Mouse (Mus musculus): ENCODE results near the gene Acaa1a. TPM values are rescaled to one million over a fixed set of nuclear protein-coding genes. Genes with fewer than 3 reads are reported as not detected.

The Acaa1a gene
- polyA plus RNA-seq, 1 experiment from 2014 or later = 85.6 TPM

DNA sequence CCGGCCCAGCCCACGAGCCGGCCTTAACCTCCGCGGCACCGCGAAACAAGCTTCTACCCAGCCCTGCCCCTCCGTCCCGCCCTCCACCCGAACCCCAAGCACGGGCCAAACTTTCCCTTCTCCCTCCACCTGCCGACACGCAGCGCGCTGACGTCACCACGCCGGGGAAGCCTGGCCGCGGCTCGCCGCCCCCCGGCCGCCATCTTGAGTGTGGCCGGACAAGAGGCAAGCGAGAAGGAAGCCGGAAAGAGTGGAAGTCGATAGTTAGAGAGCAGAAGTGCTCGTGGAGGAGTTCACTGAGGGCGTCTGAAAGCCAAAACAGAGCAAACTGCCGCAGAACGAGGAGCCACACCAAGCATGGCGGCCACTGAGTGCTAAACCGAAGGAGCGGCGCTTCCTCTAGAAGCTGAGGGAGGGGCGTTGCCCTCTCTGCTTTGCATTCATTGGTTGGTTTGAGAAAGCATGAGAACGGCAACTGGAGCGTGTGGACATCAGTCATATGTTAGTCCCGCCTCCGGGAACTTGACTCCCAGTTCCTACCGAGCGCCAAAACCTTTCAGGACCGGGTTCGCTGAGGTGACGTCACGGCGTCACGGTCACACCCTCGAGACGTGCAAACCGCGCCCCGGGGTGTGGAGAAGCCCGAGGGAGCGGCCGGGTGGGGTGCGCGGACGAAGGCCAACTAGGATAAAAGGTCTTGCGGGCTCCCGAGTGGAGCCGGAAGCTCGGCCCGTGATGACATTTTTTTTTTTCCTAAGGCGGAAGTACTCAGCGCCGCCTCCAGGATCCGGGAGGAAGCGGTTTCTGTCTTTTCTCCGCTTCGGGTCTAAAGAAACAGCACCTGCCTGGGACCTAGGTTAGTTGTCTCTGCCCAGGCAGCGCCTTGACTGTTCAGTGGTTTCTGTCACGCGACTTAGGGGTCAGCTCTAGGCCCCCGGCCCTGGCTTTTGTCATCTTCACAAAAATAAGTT is 16.9 kb upstream of the Acaa1a start, which contains the start of gene Oxsr1:
Gene Oxsr1, minus strand, starts transcription at position 139 of the 971 bp plus-strand sequence.
- peaks cover 3% of the 10 kb centered on the region; the same call in 1 of the 2 replicates for H3K36me3 ChIP-seq
- peak within 1 kb of the TSS; percentile 91 for H3K9ac ChIP-seq
- WGBS = under 1% methylated on average over 76 of the region's 76 CpGs
- H3K27ac ChIP-seq (ENCODE audit: poor library complexity, severe bottlenecking) = peak within 1 kb of the TSS; percentile 94
- H3K4me3 ChIP-seq = peak within 1 kb of the TSS; percentile 93
- no peaks in the 10 kb centered on the region for H3K27me3 ChIP-seq (replicated peaks)
- ATAC-seq (ENCODE audit: insufficient number of reproducible peaks, low FRiP score) = peak; percentile 97
- peaks cover 19% of the 10 kb centered on the region for H3K4me1 ChIP-seq (replicated peaks)
- peak within 1 kb of the TSS; percentile 96 for H3K4me2 ChIP-seq
- no peaks in the 10 kb centered on the region for H3K9me3 ChIP-seq (replicated peaks)

DNA sequence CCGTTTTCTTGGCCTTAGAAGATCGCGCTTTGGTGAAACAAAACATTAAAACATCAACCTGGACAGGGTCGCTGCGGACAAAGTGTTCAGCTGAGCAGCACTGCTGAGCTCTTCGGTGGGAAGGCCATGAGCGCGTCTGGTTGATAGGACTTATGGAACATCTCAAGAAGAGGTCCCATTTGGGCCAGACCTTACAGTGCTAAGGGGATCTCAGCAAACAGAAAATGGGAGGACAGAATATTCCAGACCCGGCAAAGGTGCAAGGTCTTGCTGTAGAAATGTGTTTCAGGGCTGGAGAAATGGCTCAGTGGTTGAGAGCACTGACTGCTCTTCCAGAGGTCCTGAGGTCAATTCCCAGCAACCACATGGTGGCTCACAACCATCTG is 16.2 kb upstream of the Acaa1a start:
- H3K27ac ChIP-seq (ENCODE audit: poor library complexity, severe bottlenecking) = peak overlapping the region; percentile 94
- H3K4me2 ChIP-seq = peak overlapping the region; percentile 96
- H3K4me3 ChIP-seq = peak overlapping the region; percentile 93
- no peak for ATAC-seq (ENCODE audit: insufficient number of reproducible peaks, low FRiP score)
- no peaks in the 10 kb centered on the region for H3K9me3 ChIP-seq (replicated peaks)
- H3K4me1 ChIP-seq (replicated peaks) = peaks cover 19% of the 10 kb centered on the region
- 7% methylated on average over 9 of the region's 9 CpGs for WGBS
- H3K27me3 ChIP-seq (replicated peaks) = no peaks in the 10 kb centered on the region
- H3K36me3 ChIP-seq = peaks cover 1% of the 10 kb centered on the region; the same call in 1 of the 2 replicates
- H3K9ac ChIP-seq = peak overlapping the region; percentile 73

DNA sequence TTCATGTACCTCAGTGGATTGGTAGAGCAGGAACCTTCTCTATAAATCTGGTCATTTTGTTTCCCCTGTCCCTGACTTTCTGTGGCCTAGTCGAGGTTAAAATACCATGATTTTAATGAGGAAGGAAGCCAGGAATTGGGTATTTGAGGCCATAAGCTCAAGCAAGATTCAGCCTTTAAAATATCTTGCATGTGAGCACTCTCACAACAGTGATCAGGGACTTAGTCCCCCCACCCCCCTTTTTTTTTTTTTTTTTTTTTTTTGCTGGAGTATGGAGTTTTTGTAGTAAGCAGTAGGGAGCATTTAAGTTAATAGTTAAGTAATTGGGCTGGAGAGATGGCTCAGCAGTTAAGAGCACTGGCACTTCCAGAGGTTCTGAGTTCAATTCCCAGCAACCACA is 15.3 kb upstream of the Acaa1a start:
- Histone ChIP-seq H3K36me3 (no peaks in the 10 kb centered on the region), H3K4me2 (no peak overlapping the region), H3K4me3 (no peak overlapping the region), H3K9ac (no peak overlapping the region), H3K4me1 (replicated peaks) (peaks cover 19% of the 10 kb centered on the region), H3K9me3 (replicated peaks) (no peaks in the 10 kb centered on the region), H3K27me3 (replicated peaks) (no peaks in the 10 kb centered on the region), H3K27ac (ENCODE audit: poor library complexity, severe bottlenecking) (no peak overlapping the region)
- 76% methylated on average over 1 of the region's 1 CpGs for WGBS
- no peak for ATAC-seq (ENCODE audit: insufficient number of reproducible peaks, low FRiP score)

DNA sequence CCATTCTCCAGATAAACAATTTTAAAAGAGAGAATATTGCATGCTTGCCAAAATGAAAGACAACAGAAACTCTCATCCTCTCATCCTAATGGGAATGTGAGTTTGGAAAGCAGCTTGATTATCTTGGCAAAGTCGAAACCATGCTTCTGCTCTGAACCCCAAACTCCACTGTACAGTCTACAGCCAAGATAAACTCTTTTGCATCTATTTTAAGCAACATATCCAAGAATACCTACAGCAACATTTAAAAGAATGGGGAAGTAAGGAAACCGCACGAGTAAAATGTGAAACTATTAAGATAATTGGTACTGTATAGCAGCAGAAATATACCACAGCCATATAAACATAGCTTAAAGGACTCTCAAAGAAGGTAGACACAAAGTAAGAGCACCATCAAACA is 11.0 kb upstream of the Acaa1a start:
- no peaks in the 10 kb centered on the region for H3K36me3 ChIP-seq
- H3K4me1 ChIP-seq (replicated peaks) = no peaks in the 10 kb centered on the region
- no peaks in the 10 kb centered on the region for H3K27me3 ChIP-seq (replicated peaks)
- no peak overlapping the region for H3K4me3 ChIP-seq
- WGBS = 69% methylated on average over 3 of the region's 3 CpGs
- no peak overlapping the region for H3K27ac ChIP-seq (ENCODE audit: poor library complexity, severe bottlenecking)
- ATAC-seq (ENCODE audit: insufficient number of reproducible peaks, low FRiP score) = no peak
- no peak overlapping the region for H3K4me2 ChIP-seq
- H3K9me3 ChIP-seq (replicated peaks) = no peaks in the 10 kb centered on the region
- H3K9ac ChIP-seq = no peak overlapping the region

DNA sequence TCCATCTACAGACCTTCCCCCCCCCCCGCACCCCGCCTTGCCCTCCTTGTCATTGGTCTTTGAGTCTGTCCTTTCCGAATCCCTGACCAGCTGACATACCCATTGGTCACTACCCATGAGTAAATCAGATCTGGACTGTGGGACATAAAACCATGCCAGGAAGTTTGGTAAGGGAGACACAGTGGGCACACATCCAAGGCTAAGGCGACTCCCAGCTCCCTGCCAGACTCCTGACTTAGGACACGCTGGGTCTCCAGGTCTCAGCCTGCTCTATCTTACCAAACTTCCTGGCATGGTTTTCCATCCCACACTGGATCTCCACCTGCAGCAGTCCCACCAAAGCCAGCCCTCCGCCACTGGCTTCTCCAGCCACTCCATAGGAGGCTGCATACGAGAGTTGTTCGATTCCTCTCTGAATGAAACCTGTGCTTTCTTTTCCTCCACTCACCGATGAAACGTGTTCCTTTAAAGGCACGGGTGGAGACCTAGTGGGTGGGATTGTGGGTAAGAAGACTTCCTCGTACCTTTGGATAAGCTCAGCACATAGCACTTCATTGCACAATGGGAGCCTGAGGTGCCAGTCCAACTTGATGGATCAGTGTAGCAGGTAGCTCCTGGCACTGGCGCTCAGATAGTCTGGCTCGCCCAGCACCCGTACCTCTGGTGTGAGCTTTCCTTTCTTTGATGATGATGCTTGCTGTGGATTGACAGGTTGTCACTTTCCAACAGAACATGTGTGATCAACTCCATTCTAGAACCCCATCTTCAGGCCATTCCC is 9.1 kb upstream of the Acaa1a start:
- Histone ChIP-seq H3K4me2 (no peak overlapping the region), H3K27ac (ENCODE audit: poor library complexity, severe bottlenecking) (no peak overlapping the region), H3K4me1 (replicated peaks) (peaks cover 10% of the 10 kb centered on the region; the same call in 1 of the 2 replicates), H3K4me3 (no peak overlapping the region), H3K9ac (no peak overlapping the region), H3K36me3 (no peaks in the 10 kb centered on the region), H3K27me3 (replicated peaks) (no peaks in the 10 kb centered on the region), H3K9me3 (replicated peaks) (no peaks in the 10 kb centered on the region)
- ATAC-seq (ENCODE audit: insufficient number of reproducible peaks, low FRiP score) = no peak
- 81% methylated on average over 15 of the region's 15 CpGs for WGBS

DNA sequence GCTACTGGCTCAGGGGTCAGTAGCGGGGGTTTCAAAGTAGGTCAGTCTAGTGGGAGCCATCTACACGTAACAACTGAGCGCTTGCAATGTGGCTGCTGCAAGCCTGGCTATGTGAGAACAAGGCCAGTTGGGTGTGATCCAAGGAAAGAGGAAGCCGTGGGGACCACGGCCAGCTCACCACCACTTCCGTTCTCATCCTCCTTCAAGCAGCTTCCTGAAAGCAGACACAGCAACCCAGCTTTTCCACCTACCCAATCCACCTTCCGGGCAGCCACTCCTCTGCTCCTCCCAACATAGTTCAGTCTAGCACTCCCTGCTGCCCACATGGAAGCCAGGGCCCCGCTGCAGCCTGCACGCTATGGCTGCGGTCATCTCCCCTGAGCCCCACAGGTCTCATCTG is 5.2 kb upstream of the Acaa1a start:
- Histone ChIP-seq H3K9ac (no peak overlapping the region), H3K4me2 (no peak overlapping the region), H3K27ac (ENCODE audit: poor library complexity, severe bottlenecking) (no peak overlapping the region)

DNA sequence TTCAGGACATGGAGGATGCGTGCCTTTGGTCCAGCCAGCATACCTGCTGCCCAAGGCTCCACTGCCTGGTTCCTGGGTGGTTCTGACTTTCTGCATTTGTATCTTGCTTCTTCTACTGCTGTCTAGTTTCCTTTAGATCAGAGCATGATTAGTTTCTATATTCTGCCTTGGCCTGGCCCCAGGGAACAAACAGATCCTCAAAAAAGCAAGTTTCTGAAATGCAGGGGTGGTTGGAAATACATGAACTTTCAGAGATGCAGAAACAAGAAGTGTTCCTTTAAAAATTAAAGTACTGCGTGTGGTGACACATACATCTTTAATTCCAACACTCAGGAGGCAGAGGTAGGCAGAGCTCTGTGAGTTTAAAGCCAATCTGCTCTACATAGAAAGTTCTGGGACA is 4.6 kb upstream of the Acaa1a start:
- 84% methylated on average over 2 of the region's 2 CpGs for WGBS
- Histone ChIP-seq H3K4me3 (no peak overlapping the region), H3K27me3 (replicated peaks) (no peaks in the 10 kb centered on the region), H3K27ac (ENCODE audit: poor library complexity, severe bottlenecking) (no peak overlapping the region), H3K9me3 (replicated peaks) (no peaks in the 10 kb centered on the region), H3K36me3 (peaks cover 9% of the 10 kb centered on the region; the same call in 1 of the 2 replicates), H3K4me2 (no peak overlapping the region), H3K4me1 (replicated peaks) (peaks cover 10% of the 10 kb centered on the region; the same call in 1 of the 2 replicates), H3K9ac (no peak overlapping the region)
- ATAC-seq (ENCODE audit: insufficient number of reproducible peaks, low FRiP score) = no peak

More for the DNA sequence above, 5.2 kb upstream of the Acaa1a start:
- 43% methylated on average over 10 of the region's 10 CpGs for WGBS
- Histone ChIP-seq H3K9me3 (replicated peaks) (no peaks in the 10 kb centered on the region), H3K36me3 (peaks cover 9% of the 10 kb centered on the region; the same call in 1 of the 2 replicates), H3K4me3 (no peak overlapping the region), H3K4me1 (replicated peaks) (peaks cover 10% of the 10 kb centered on the region; the same call in 1 of the 2 replicates), H3K27me3 (replicated peaks) (no peaks in the 10 kb centered on the region)
- peak; percentile 30; the same call in 1 of the 2 replicates for ATAC-seq (ENCODE audit: insufficient number of reproducible peaks, low FRiP score)

DNA sequence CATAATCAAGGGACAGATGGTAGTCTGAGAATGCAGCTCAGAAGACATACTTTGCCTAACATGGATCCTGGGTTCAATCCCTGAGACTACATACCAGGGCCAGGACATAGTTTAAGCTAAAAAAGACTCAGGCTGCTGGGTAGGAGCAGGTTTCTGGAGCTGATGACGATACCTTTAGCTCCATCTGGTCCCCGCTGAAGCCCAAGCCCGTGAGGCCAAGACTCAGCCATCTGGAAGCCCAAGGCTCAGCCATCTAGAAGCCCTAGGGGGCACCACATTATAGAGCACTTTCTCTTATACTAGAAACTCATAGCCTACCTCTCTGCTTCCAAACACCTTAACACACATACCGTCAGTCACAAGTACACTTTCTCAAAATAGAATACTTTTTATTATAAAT is 3.9 kb upstream of the Acaa1a start:
- WGBS = 76% methylated on average over 4 of the region's 4 CpGs
- Histone ChIP-seq H3K9me3 (replicated peaks) (no peaks in the 10 kb centered on the region), H3K4me1 (replicated peaks) (peaks cover 16% of the 10 kb centered on the region; the same call in 1 of the 2 replicates), H3K36me3 (peaks cover 9% of the 10 kb centered on the region; the same call in 1 of the 2 replicates), H3K9ac (no peak overlapping the region), H3K27me3 (replicated peaks) (no peaks in the 10 kb centered on the region), H3K4me2 (no peak overlapping the region), H3K4me3 (no peak overlapping the region), H3K27ac (ENCODE audit: poor library complexity, severe bottlenecking) (no peak overlapping the region)
- no peak for ATAC-seq (ENCODE audit: insufficient number of reproducible peaks, low FRiP score)

DNA sequence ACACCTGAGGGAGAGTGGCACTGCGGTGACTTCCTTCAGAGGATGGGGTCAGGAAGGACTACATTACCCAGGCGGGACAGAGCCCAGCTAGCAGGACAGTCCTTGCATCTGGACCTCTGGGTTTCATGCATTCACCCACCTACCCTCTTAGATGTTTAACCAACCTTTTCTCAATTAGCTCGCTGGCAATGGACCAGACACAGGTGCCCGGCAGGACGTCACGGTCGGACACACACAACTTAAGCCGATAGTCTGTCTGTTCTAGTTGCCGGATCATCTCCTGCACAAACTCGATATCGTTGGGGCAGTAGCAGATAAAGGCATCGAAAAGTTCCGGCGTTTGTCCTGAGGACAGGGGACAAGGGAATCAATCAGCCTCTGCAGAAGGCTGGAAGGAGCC is 1.6 kb upstream of the Acaa1a start:
- WGBS = 88% methylated on average over 14 of the region's 14 CpGs
- H3K4me1 ChIP-seq (replicated peaks) = peaks cover 24% of the 10 kb centered on the region
- H3K36me3 ChIP-seq = peaks cover 10% of the 10 kb centered on the region; the same call in 1 of the 2 replicates
- no peak overlapping the region for H3K27ac ChIP-seq (ENCODE audit: poor library complexity, severe bottlenecking)
- ATAC-seq (ENCODE audit: insufficient number of reproducible peaks, low FRiP score) = no peak
- H3K9ac ChIP-seq = no peak overlapping the region
- H3K4me3 ChIP-seq = no peak overlapping the region
- no peaks in the 10 kb centered on the region for H3K27me3 ChIP-seq (replicated peaks)
- no peaks in the 10 kb centered on the region for H3K9me3 ChIP-seq (replicated peaks)
- H3K4me2 ChIP-seq = no peak overlapping the region

DNA sequence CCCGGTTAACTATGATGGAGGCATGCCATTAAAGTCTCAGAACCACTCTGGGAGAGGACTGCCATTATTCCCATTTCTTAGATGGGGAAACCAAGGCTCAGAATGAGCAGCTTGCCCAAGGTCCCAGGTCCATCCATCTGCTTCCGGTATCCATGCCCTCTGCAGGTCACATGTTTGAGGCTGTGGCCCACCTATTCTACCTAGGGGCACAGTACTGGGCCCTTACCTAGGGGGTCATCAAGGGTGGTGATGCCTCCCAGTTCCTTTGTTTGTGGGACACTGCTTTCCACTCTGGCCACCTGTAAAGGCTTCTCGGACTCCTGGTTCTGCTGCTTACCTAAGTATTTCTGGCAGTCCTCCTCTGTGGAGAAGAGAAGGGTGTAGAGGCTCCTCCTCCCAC is 1.1 kb upstream of the Acaa1a start:
- ATAC-seq (ENCODE audit: insufficient number of reproducible peaks, low FRiP score) = no peak
- Histone ChIP-seq H3K4me2 (no peak overlapping the region), H3K4me3 (no peak overlapping the region), H3K27me3 (replicated peaks) (no peaks in the 10 kb centered on the region), H3K27ac (ENCODE audit: poor library complexity, severe bottlenecking) (no peak overlapping the region), H3K9me3 (replicated peaks) (no peaks in the 10 kb centered on the region), H3K4me1 (replicated peaks) (peaks cover 24% of the 10 kb centered on the region), H3K9ac (no peak overlapping the region), H3K36me3 (peaks cover 15% of the 10 kb centered on the region)
- WGBS = 87% methylated on average over 3 of the region's 3 CpGs

DNA sequence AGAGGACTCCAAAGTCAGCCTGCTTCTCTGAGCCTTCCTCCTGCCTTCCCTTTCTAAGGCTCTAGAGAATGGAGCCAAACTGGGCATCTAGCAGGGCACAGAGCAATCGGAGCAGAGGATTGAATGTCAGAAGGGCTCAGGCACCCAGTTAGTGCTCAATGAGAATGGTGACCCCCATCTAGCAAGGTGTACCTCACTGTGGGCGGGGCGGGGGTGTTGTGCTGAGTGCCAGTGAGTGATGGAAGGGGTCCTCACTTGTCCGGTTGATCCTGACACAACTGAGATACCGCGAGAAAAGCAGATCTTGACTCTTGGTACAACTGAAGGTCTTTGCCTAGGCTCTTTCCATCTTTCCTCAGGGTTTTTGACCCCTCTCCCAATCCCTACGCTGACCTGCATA is 370 bp upstream of the Acaa1a start:
- peaks cover 21% of the 10 kb centered on the region for H3K4me1 ChIP-seq (replicated peaks)
- 53% methylated on average over 7 of the region's 7 CpGs for WGBS
- no peak overlapping the region for H3K27ac ChIP-seq (ENCODE audit: poor library complexity, severe bottlenecking)
- H3K27me3 ChIP-seq (replicated peaks) = no peaks in the 10 kb centered on the region
- H3K4me2 ChIP-seq = peak overlapping the region; percentile 83
- no peak for ATAC-seq (ENCODE audit: insufficient number of reproducible peaks, low FRiP score)
- peak overlapping the region; percentile 87 for H3K4me3 ChIP-seq
- H3K9ac ChIP-seq = peak overlapping the region; percentile 71; the same call in 1 of the 2 replicates
- H3K36me3 ChIP-seq = peaks cover 23% of the 10 kb centered on the region
- no peaks in the 10 kb centered on the region for H3K9me3 ChIP-seq (replicated peaks)
